In the genomic region with DNA sequence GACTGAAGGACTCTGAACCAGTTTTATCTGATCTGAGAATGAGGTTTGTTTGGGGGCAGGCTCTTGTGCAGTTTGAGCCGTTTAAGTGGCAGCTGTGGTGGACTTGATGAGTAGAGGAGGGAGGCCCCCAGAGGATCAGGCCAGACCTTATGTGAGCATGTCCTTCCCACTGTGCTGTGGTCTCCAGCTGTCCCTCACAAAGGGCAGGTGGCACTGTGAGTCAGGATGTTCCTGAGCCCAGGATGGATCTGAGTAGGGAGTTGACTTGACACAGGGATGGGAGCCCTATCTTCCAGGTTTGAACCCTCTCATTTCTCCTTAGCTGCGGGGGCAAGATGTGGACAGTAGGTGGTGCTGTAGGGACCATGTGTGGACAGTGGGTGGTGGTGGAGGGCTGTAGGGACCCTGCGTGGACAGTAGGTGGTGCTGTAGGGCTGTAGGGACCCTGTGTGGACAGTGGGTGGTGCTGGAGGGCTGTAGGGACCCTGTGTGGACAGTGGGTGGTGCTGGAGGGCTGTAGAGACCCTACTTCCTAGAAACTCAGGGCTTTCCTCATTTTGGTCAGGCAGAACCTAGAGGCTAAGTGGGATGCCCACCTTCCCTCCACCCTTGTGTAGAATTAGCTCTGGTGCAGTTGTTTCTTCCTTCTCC, we compare ENCODE assay signal across 7 mouse cellular contexts. TPM values are rescaled to one million over a fixed set of nuclear protein-coding genes. Genes with fewer than 3 reads are reported as not detected.
DNase-seq lines count a peak whose midpoint lies in the region; ATAC-seq lines count a peak whose summit lies in the region.

No protein-coding gene starts in this region.

- H3K4me2 ChIP-seq in hindbrain, embryonic 13.5 days = no peak overlapping the region

- no peaks in the 10 kb centered on the region for H3K36me3 ChIP-seq in hindbrain, embryonic 13.5 days

- peak; percentile 97 for ATAC-seq in hindbrain, embryonic 13.5 days (ENCODE audit: low FRiP score)

- DNase-seq in T-cell, adult 2 months (ENCODE audit: low spot score) = peak; percentile 84
- peak; percentile 78 for DNase-seq in cerebellum, adult 9-11 months
- DNase-seq in frontal cortex, postnatal 14 days (ENCODE audit: low spot score in 2 of 2) = peak; percentile 67 to 76
- peak; percentile 74 to 88 for DNase-seq in layer of hippocampus, postnatal 14 days (ENCODE audit: low spot score in 2 of 2)
- DNase-seq in lung, postnatal 4 days = peak; percentile 85 to 87
- DNase-seq in right cerebral cortex, adult 2 months (ENCODE audit: low spot score in 2 of 2) = peak; percentile 64 to 69

- no peak overlapping the region for H3K9ac ChIP-seq in hindbrain, embryonic 13.5 days

- no peak overlapping the region for H3K27ac ChIP-seq in hindbrain, embryonic 13.5 days

- H3K4me3 ChIP-seq in hindbrain, embryonic 13.5 days = no peak overlapping the region

- no peaks in the 10 kb centered on the region for H3K9me3 ChIP-seq in hindbrain, embryonic 13.5 days

- H3K27me3 ChIP-seq in hindbrain, embryonic 13.5 days = no peaks in the 10 kb centered on the region

- H3K4me1 ChIP-seq in hindbrain, embryonic 13.5 days (replicated peaks) = no peaks in the 10 kb centered on the region

- 21% methylated on average over 3 of the region's 3 CpGs for WGBS in hindbrain, embryonic 13.5 days

RNA-seq across cellular contexts. Expression of a gene that starts 18.5 kb away (rescaled TPM):
- 109 and 117 TPM in 2 replicates for polyA plus RNA-seq in hindbrain, embryonic 13.5 days (2015; fragmentation: Nextera tagmentation; extraction: Ambion mirVana)
- 10 to 100 TPM; 73.3 to 76.4 TPM for total RNA-seq in layer of hippocampus, postnatal 14 days (2021)

RNA-seq across cellular contexts. Expression of a gene that starts 24.3 kb away (rescaled TPM):
- polyA plus RNA-seq in hindbrain, embryonic 13.5 days (2015; fragmentation: Nextera tagmentation; extraction: Ambion mirVana) = not detected in 2 replicates
- not detected for total RNA-seq in layer of hippocampus, postnatal 14 days (2021)

RNA-seq across cellular contexts. Expression of a gene that starts 42.6 kb away (rescaled TPM):
- polyA plus RNA-seq in hindbrain, embryonic 13.5 days (2015; fragmentation: Nextera tagmentation; extraction: Ambion mirVana) = 6.8 and 7.0 TPM in 2 replicates
- total RNA-seq in layer of hippocampus, postnatal 14 days (2021) = 1 to 10 TPM; 1.2 to 1.9 TPM
